Mouse (Mus musculus): ENCODE data around the gene Pkig.
"Not testable (repeated sequence)": the region's sequence is repeated elsewhere in the genome, so short reads cannot be mapped to it uniquely, and the experiment has no call there.

The Pkig gene

DNA sequence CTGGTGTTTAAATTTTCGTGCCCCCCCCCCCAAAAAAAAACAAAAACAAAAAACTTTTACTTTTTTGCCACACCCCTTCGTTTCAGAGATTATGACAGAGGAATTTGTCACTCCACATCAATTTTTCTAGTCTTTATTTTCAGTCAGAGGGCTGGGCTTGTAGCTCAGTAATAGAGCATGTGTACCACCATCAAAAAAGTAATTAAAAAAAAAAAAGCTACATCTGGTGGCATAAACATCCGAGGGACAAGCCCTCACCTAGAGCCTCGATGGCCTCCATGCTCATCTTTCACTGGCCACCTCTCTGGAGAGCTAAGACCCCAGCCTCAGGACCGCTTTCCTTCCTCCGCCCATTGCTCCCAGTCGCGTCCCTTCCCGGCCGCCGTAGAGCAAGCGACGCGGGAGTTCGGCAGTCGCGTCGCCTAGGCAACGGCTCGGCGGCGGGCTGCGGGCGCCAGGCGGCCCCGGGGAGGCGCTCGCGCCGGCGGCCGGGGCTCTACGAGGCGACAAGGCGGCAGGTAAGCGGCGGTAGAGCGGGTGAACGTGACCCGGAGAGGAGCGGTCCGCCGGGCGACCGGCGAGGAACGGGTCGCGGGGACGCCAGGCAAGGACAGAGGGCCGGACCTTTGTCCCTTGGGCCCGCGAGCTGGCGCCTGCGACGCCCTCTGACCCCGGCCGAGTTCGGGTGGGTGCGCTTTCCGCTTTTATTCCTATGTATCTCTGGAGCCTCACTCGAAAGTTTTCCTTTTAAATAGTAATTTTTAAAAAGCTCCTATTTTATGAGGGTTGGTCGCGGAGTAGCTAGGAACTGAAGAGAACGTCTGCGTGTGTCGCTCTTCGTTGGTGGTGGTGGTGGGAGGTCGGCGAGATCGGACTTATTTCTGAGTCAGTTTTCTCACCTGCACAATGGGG is at the start of gene Pkig:
Pkig (plus strand) TSS at position 412 of the 912 bp plus-strand sequence.
- DNase-seq (ENCODE audit: low read depth in 1 of 2, low spot score in 2 of 2), result peak; percentile 38 to 52

DNA sequence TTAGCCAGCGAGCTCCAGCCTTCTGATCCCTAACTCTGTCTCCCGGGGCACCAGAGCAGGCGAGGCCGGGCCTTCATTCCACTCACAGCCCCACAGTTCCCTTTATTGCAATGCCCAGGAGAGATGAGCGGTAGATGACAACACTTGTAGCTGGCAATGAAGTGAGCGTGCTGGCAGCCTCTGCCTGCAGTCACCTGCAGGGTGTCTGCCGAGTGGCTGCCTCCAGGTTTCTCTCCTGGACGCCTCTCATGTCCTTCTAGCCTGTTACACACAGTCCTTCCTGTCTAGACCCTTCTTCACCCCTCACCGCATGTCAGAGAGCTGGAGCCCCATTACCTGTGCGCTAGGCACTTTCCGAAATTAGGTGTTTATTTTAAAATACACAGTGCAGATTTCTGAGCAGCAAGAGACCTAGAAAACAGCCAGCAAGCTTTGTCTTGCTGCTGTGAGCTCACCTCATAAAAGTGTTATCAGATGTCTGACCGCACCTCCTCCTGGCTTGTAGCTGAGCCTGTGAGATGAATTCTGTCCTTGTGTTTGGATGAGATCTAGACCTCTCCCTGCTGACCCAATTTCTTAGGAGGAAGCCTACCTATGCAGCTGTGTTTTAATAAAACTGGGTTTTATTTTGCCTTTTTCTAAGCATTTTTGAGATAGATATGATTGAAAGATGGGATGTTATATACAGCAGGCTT is 48.8 kb upstream of the Pkig start:
- DNase-seq (ENCODE audit: low read depth in 1 of 2, low spot score in 2 of 2), result no peak

DNA sequence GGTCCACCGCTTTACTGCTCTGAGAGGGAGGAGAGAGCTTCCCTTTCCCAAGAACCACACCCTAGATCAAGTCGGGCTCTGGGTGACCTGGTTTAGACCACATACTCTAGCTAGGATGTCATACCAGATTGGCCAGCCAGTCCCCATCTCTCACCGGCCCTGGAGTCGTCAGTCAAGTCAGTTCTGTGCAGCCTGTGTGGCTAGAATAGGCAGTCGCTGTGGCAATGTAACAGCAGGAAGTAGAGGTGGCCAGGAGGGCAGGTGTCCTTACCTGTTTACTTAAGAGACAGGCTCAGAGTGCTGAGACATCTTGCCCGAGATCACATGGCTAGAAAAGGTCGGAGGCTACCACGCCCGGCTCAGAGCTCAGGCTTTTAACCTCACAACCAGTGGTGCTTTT is 47.0 kb upstream of the Pkig start:
- DNase-seq (ENCODE audit: low read depth in 1 of 2, low spot score in 2 of 2), result no peak

DNA sequence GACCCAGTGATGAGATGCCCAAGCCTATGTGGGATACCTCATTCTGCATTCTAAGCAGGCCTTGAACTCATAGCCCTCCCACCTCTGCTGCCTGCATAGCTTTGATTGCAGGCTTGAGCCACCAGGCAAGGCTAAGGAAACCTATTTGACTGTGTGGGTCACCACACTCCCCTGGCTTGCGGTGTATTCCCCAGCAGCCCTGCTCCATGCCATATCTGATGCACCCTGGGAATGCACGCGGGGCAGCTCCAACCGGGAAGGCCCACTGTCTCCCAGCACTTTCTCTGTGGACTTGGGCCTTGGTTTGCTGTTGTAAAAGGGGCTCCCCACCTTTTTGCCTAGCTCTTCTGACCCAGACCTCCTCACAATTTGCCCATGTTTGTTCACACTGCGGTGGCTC is 45.0 kb upstream of the Pkig start:
- DNase-seq (ENCODE audit: low read depth in 1 of 2, low spot score in 2 of 2), result no peak

DNA sequence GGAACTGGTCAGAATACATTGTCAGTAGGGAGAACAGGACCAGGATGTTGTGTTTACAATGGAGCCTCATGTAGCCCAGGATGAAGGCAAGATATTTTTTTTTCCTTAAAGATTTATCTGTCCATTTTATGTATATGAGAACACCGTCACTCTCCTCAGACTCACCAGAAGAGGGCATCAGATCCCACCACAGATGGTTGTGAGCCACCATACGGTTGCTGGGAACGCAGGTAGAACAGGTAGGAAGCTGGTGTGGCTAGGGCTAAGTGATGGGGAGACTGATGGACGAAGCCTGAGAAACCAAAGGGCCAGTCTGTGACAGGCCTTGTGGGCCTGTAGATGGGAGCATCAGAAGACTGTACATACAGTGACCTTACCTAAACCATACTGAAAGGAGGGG is 44.2 kb upstream of the Pkig start:
- DNase-seq (ENCODE audit: low read depth in 1 of 2, low spot score in 2 of 2), result no peak

DNA sequence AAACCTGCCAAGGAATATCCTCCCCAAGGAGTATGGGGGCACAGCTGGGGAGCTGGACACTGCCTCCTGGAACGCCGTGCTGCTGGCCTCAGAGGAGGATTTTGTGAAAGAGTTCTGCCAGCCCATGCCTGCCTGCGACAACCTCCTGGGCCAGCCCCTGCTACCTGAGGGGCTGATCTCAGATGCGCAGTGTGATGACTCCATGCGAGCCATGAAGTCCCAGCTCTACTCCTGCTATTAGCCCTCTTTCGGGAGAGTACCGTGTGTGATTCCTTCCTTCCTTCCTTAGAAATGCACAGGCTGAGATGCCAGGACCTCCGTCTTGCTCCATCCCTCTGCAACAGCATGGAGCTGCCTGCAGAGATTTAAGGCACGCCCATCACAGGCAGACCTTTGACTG is 42.8 kb upstream of the Pkig start:
- DNase-seq (ENCODE audit: low read depth in 1 of 2, low spot score in 2 of 2), result no peak

DNA sequence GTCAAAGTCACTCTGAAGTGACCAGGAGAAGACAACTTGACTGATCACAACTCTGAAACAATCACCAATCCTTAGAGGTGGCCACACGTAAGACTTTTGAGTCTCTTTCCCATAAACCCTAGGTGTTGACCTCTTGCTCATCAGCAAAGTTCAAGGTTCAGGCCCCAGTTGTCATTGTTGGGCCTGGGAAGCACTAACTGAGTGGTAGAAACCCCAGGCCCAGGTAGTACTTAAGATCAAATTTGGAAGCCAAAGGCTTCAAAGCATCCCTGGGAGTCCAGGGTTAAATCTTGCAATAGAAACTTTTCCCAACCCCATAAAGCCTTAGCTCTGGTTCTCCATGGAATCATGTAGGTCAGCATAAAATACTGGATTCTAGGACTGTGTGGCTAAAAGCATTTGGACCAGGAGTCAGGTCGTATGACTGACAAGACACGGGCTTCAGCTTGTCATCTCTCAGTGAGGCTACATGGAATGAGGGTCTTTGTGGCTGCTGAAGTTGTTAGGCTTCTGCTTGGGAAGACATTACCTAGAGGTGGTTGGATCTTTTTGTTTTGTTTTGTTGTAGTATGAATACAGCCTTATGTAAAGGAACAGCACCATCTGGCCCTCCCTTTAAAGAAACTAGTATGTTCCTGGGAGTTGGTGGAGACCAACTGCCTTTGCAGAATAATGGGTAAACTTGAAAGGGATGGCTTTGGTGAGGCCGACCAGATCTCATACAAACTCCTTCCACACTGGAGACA is 42.1 kb upstream of the Pkig start:
- no peak for DNase-seq (ENCODE audit: low read depth in 1 of 2, low spot score in 2 of 2)

DNA sequence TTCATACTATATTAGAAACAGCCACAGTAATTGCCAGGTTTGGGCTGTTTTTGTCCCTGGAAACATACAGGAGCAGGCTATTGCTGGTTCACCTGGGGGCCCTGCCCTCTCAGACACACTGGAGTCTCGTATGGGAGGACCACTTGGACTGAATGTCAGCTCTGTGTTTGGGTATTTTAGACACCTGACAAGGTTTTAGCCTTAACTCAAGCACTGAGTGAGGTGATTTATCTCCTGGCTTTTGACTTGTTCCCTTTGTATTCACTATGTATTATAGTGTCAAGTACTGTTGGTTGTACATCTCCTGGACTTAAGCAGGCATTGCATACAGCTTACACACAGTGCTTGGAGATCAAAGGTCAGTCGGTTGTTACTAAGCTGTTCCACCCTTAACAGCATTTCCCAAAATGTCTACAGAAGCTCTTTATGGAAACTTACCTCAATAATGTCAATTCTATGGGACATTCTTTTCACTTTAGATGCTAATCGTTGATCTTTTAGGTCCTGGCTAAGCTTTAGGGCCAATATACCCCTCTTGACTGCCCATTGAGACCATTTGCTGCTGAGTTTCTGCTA is 41.4 kb upstream of the Pkig start:
- DNase-seq (ENCODE audit: low read depth in 1 of 2, low spot score in 2 of 2), result no peak

DNA sequence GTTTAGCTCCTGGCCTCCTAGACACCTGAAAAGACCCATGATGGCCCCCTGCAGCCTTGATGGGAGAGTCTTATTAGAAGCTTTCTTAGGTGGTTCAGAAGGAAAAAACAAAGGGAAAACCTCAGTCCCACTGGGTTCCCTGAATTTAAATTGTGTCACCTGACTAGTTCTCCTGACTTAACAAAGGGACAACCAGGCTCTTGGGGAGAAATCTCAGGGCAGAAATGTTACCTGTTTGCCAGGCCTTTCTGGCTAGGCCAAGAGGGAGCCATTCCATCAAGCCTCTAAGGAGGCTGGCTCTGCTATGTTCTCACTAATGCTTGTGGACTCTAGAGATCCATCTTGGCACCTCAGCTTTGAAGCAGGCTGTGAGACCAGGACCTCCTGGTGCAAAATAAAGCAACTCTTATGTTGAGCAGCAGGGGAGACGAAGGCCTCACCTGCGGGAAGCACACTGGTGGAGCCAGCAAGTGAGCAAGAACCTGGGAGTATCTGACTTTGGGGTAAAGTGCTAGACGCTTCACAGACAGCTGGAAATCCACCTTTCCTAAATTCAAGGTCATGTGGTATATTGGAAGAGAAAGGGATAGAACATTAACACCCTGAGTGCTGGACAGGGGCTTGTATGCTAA is 40.8 kb upstream of the Pkig start:
- DNase-seq (ENCODE audit: low read depth in 1 of 2, low spot score in 2 of 2), result no peak

DNA sequence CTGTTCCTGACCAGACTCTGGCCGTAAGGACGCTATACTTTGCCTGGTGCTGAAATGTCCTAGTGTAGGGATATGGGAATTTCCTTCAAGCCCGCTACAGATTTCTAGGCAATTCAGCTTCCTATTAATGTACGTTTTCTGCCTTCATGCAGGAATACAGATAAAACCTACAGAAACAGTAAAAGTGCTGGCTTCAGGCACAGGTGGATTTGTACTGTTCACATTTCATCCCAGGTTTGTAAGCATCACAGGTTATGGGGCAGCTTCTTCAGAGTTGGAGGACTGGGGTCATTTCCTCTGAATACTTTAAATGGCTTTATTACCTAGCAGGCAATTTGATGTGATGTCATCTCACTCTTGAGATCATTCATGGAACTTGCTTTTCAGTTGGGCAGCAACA is 40.3 kb upstream of the Pkig start:
- DNase-seq (ENCODE audit: low read depth in 1 of 2, low spot score in 2 of 2), result no peak

DNA sequence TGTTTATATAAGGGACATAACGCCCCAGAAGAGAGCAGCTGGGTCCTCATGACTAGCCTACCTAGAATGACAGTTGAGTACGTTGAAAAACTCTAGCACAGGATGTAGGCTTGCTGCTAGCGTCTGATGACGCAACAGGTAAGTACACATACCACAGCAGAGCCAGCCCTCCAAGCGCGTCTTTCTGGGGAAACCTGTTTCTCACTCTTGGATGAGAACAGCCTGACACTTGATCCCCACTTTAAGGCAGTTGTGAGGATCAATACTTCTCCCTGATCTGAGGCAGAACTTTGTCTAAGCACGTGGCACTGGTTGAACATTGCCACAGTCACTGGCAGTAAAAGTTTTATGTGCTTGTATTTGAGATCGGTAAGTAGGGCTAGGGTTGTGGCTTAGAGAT is 37.7 kb upstream of the Pkig start:
- DNase-seq (ENCODE audit: low read depth in 1 of 2, low spot score in 2 of 2), result no peak

DNA sequence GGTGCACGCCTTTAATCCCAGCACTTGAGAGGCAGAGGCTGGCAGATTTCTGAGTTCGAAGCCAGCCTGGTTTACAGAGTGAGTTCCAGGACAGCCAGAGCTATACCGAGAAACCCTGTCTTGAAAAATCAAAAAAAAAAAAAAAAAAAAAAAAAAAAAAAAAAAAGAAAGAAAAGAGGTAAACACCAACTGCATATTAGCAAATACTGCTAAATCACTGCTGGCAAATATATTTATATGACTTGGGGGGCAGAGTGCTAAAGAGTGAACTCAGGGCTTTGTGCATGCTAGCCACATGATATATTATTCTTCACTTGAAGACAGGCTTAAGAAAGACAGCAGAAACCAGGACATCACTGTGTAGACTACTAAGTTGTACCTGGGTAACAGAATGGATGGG is 36.8 kb upstream of the Pkig start:
- DNase-seq (ENCODE audit: low read depth in 1 of 2, low spot score in 2 of 2), result not testable (repeated sequence)

DNA sequence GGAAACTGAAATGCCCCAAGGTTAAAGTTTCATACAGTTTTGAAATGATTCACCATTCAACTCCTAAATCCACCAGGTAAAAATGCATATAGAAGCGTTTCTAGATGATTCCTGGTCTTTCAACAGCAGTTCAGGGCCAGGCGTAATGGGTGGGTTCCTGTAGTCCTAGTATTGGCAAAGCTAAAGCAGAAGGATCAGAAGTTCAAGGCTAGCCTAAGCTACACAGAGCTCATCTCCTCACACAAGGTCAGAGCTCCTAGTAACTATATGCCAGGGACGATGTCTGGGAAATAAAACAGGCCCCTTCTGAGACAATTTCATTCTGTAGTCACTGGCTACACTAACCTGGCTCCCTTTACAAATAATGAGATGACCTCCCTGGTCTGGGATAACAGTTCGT is 27.0 kb upstream of the Pkig start:
- no peak for DNase-seq (ENCODE audit: low read depth in 1 of 2, low spot score in 2 of 2)

DNA sequence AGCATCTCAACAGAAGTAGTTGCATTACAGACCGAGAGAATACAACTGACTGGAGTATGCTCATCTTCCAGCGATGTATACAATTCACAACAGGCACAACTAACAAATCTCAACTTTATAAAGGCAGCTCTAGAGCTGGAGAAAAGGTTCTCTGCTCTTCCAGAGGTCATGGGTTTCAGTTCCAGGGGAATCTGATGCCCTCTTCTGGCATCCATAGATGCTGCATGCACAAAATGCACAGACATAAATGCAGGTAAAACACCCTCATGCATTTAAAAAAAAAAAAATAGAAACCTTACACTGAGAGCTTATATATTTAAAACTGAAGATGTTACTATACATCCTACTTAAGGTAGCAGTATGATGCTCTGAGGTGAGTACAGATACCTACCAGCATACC is 26.5 kb upstream of the Pkig start:
- DNase-seq (ENCODE audit: low read depth in 1 of 2, low spot score in 2 of 2), result no peak

DNA sequence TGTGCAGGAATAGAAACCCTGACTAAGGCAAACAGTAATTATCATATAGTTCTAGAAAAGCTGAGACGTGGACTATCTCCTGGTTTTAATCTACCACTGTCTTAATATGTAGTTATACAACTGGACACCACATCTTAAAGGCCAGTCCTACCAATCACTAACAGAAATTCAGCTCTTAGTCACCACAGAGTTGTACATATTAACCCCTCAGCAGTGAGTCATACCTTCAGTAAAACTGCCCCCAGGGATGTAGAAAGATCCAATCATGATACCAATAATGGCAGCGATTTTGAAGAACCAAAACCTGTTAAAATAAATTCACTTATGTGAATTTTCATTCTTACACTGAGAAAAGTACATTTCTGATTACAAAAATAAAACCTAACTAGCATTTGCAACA is 24.0 kb upstream of the Pkig start:
- no peak for DNase-seq (ENCODE audit: low read depth in 1 of 2, low spot score in 2 of 2)

DNA sequence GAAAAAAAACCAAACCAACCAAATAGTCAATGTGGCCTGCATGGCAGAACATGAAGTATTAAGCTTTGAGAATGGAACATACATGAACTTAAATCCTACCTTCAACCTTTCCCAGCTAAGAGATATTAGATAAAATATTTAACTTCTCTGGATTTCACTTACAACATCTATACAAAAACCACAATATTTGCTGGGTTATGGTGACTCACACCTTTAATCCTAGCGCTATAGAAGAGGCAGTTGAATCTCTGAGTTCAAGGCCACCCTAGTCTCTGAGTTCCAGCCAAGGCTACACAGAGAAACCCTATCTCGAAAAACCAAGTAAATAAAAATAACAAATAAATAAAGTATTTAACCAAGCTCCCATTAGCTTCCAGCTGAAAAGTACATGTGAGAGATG is 22.1 kb upstream of the Pkig start:
- no peak for DNase-seq (ENCODE audit: low read depth in 1 of 2, low spot score in 2 of 2)

DNA sequence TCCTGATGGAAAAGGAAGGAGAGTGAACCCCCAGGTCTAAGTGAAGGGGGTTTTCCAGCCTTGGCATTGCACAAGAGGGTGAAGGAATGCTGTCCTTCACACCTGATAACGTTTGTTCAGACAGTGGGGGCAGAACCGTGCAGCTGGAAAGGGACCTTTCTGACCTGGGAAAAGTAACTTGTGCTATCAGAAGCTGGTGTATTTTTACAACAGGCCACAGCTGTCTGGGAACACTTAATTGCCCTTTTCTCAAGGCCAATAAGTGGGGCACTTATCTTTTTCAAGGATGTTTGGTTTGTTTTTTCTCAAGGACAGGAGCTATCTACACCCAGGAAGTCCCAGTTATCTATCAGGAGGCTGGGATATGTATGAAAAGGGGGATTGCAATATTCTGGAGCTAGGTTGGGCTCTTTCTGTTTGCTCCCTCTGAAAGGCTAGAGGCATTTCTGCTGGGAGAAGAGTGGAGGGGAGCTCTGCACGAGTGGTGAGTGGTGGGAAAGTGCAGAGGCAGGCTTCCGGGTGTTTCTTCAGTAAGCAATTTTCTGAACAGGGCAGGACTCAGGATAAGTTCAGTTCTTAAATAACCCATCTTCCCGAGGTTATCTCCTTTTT is 20.4 kb upstream of the Pkig start:
- no peak for DNase-seq (ENCODE audit: low read depth in 1 of 2, low spot score in 2 of 2)

DNA sequence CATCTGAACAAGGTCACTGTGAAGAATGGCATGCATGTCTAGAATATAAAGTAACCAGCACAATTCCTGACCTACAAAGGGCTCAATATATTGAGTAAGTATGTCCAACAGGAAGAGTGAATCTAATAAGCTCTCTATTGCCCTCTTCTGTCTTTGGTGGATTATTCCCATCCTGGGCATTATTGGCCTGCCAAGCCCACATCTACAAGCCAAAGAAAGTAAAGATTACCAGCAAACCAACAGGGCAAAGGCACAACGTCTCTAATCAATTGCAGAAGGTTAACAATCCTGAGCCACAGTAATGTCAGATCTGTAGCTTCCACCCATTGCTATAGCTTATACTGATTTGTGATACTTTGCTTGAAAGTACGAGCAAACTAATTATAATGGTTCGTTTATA is 17.7 kb upstream of the Pkig start:
- no peak for DNase-seq (ENCODE audit: low read depth in 1 of 2, low spot score in 2 of 2)

DNA sequence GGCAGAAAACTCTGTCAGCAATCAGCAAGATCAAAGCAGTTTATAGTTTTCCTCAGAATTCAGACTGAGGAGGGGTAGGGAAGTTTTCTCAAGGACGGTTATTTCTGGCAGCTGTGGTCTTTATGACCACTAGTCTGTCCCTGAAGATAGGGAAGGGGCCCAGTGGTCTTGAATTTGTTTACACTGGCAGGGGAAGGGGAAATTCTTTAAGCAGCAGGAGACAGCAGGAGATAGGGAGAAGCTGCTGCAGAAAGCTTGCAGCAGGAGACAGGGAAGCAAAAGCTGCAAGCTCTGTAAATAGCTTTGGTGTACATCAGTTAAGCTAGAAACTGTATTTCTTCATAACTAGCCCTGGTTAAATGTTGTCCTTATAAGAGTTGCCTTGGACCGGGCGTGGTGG is 16.5 kb upstream of the Pkig start:
- DNase-seq (ENCODE audit: low read depth in 1 of 2, low spot score in 2 of 2), result no peak

DNA sequence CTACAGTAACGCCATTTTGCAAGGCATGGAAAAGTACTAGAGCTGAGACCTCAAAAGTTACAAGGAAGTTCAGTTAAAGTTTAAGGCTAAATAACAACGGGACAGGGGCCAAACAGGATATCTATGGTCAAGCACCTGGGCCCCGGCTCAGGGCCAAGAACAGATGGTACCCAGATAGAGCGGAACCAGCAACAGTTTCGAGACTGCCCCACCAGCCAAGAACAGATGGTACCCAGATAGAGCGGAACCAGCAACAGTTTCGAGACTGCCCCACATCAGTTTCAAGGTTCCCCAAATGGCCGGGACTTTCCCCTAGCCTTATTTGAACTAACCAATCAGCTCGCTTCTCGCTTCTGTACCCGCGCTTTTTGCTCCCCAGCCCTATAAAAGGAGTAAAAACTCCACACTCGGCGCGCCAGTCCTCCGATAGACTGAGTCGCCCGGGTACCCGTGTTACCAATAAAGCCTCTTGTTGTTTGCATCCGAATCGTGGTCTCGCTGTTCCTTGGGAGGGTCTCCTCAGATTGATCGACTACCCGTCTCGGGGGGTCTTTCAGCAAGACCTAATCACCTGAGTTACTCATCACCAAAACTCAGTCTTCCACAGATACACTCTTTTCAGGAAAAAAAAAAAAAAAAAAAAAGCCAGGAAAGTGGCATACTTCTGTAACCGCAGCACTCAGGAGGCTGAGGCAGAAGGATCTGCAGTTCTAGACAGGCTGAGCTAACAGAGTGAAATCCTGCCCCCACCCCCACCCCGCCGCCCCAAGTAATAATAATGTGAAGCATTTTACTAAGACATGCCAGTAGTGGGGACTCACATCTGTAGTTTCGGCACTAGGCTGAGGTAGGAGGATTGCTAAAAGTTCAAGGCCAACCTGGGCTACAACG is 15.3 kb upstream of the Pkig start:
- DNase-seq (ENCODE audit: low read depth in 1 of 2, low spot score in 2 of 2), result peak; percentile 63 to 70

All from monocyte, adult 2 months (primary cell).